ENCODE assay signal across 40 mouse cellular contexts in genomic region chr16:89425310-89425709, GRCm38 (mm10). TPM values are rescaled to one million over a fixed set of nuclear protein-coding genes. Genes with fewer than 3 reads are reported as not detected.
DNase-seq lines count a peak whose midpoint lies in the region; ATAC-seq lines count a peak whose summit lies in the region.
"Had no signal": no experiment of that assay in that cellular context is flagged by ENCODE, and none has a peak within 500 bp of the region (broad histone marks: within the 10 kb centered on the region; RNA-seq: fewer than 3 reads in every experiment).

No protein-coding gene starts in this region.

- H3K27me3 ChIP-seq in heart, embryonic 11.5 days (ENCODE audit: control insufficient read depth, insufficient read depth, low read length): no peaks in the 10 kb centered on the region
- H3K27me3 ChIP-seq in heart, embryonic 15.5 days: no peaks in the 10 kb centered on the region
- H3K27me3 ChIP-seq in hindbrain, embryonic 16.5 days (replicated peaks; ENCODE audit: control insufficient read depth, insufficient read depth, low read length): no peaks in the 10 kb centered on the region
- H3K27me3 ChIP-seq: CH12.LX; embryonic facial prominence, embryonic 13.5 days; hindbrain, embryonic 13.5 days; limb, embryonic 13.5 days had no signal

- H3K4me1 ChIP-seq in heart, embryonic 11.5 days (ENCODE audit: control insufficient read depth, insufficient read depth, low read length): no peaks in the 10 kb centered on the region
- peaks cover 3% of the 10 kb centered on the region; the same call in 1 of the 2 replicates for H3K4me1 ChIP-seq in heart, embryonic 15.5 days (replicated peaks)
- H3K4me1 ChIP-seq in hindbrain, embryonic 16.5 days (ENCODE audit: control insufficient read depth, insufficient read depth, low read depth, low read length): no peaks in the 10 kb centered on the region
- H3K4me1 ChIP-seq: embryonic facial prominence, embryonic 13.5 days; hindbrain, embryonic 13.5 days; limb, embryonic 13.5 days had no signal

- H3K9ac ChIP-seq in heart, embryonic 11.5 days (ENCODE audit: low read depth, low read length): no peak overlapping the region
- H3K9ac ChIP-seq in heart, embryonic 15.5 days: no peak overlapping the region
- no peak overlapping the region for H3K9ac ChIP-seq in hindbrain, embryonic 16.5 days (ENCODE audit: low read depth, low read length)
- H3K9ac ChIP-seq: embryonic facial prominence, embryonic 13.5 days; hindbrain, embryonic 13.5 days; limb, embryonic 13.5 days had no signal

- H3K4me2 ChIP-seq in heart, embryonic 11.5 days: no peak overlapping the region
- H3K4me2 ChIP-seq in heart, embryonic 15.5 days: no peak overlapping the region
- no peak overlapping the region for H3K4me2 ChIP-seq in hindbrain, embryonic 16.5 days (ENCODE audit: low read length)
- H3K4me2 ChIP-seq: embryonic facial prominence, embryonic 13.5 days; hindbrain, embryonic 13.5 days; limb, embryonic 13.5 days; liver, embryonic 11.5 days had no signal

- H3K9me3 ChIP-seq in heart, embryonic 11.5 days (replicated peaks; ENCODE audit: control insufficient read depth, low read length): no peaks in the 10 kb centered on the region
- no peaks in the 10 kb centered on the region for H3K9me3 ChIP-seq in heart, embryonic 15.5 days (replicated peaks)
- H3K9me3 ChIP-seq in hindbrain, embryonic 16.5 days (ENCODE audit: control insufficient read depth, low read length): peaks cover 5% of the 10 kb centered on the region
- H3K9me3 ChIP-seq: embryonic facial prominence, embryonic 13.5 days; hindbrain, embryonic 13.5 days had no signal

- no peak overlapping the region for H3K27ac ChIP-seq in heart, embryonic 11.5 days (ENCODE audit: low read depth, low read length)
- H3K27ac ChIP-seq in heart, embryonic 15.5 days: peak overlapping the region; percentile 51
- H3K27ac ChIP-seq in hindbrain, embryonic 16.5 days (ENCODE audit: low read depth, low read length): no peak overlapping the region
- H3K27ac ChIP-seq: embryonic facial prominence, embryonic 13.5 days; gastrocnemius, adult 2 months; hindbrain, embryonic 13.5 days; limb, embryonic 13.5 days had no signal

- WGBS in heart, embryonic 11.5 days (ENCODE audit: insufficient replicate concordance): 44% methylated on average over 5 of the region's 5 CpGs
- 30% methylated on average over 5 of the region's 5 CpGs for WGBS in heart, embryonic 15.5 days
- 96% methylated on average over 5 of the region's 5 CpGs for WGBS in hindbrain, embryonic 16.5 days

- ATAC-seq in heart, embryonic 11.5 days (replicated peaks; ENCODE audit: insufficient number of reproducible peaks, low FRiP score, low TSS enrichment): peak; percentile 76
- ATAC-seq in heart, embryonic 15.5 days (replicated peaks; ENCODE audit: insufficient number of reproducible peaks, insufficient read depth, low FRiP score, low read depth): peak; percentile 87
- ATAC-seq in hindbrain, embryonic 16.5 days: no peak
- ATAC-seq: forebrain, embryonic 16.5 days; intestine, postnatal 0 days had no signal

- no peak overlapping the region for H3K4me3 ChIP-seq in heart, embryonic 11.5 days (ENCODE audit: low read depth, low read length)
- no peak overlapping the region for H3K4me3 ChIP-seq in heart, embryonic 15.5 days
- H3K4me3 ChIP-seq in hindbrain, embryonic 16.5 days (ENCODE audit: low read length): no peak overlapping the region
- H3K4me3 ChIP-seq: embryonic facial prominence, embryonic 13.5 days; erythroblast, embryonic 14.5 days; gastrocnemius, adult 2 months; hindbrain, embryonic 13.5 days; limb, embryonic 13.5 days had no signal

- H3K36me3 ChIP-seq in heart, embryonic 11.5 days (ENCODE audit: control insufficient read depth, insufficient read depth, low read length): no peaks in the 10 kb centered on the region
- H3K36me3 ChIP-seq in heart, embryonic 15.5 days: no peaks in the 10 kb centered on the region
- no peaks in the 10 kb centered on the region for H3K36me3 ChIP-seq in hindbrain, embryonic 16.5 days (ENCODE audit: control insufficient read depth, insufficient read depth, low read length)
- H3K36me3 ChIP-seq: embryonic facial prominence, embryonic 13.5 days; hindbrain, embryonic 13.5 days; limb, embryonic 13.5 days had no signal

- peak; percentile 5 for DNase-seq in embryo, embryonic 10 days (ENCODE audit: low spot score)
- DNase-seq in embryo, embryonic 11 days: no peak
- DNase-seq in heart, adult 11 months: no peak
- DNase-seq in left cerebral cortex, adult 18-20 months (ENCODE audit: low spot score in 2 of 2): no peak
- DNase-seq: adrenal gland, adult 8-10 months; cerebellum, adult 8-10 months; cerebellum, postnatal 25 days; gastrocnemius, adult 2 months; gastrocnemius, postnatal 36 days; kidney, adult 9 months; kidney, postnatal 10 days; layer of hippocampus, adult 9-11 months; midbrain, embryonic 14.5 days; retina, postnatal 1 day; right cerebral cortex, postnatal 25 days; thymus, postnatal 14 days had no signal

RNA-seq across cellular contexts. Expression of gene Krtap6-2, which starts 5.4 kb away (rescaled TPM):
- not detected in 2 replicates for polyA plus RNA-seq in heart, embryonic 11.5 days (2014; fragmentation: Nextera tagmentation; extraction: Ambion mirVana)
- polyA plus RNA-seq in heart, embryonic 15.5 days (2015; fragmentation: Nextera tagmentation; extraction: Ambion mirVana): not detected in 2 replicates
- not detected for total RNA-seq in left cerebral cortex, adult 18-20 months (2021)
- polyA plus RNA-seq in hindbrain, embryonic 16.5 days (2015; fragmentation: Nextera tagmentation; extraction: Ambion mirVana): not detected in 2 replicates
- total RNA-seq: adrenal gland, adult 8-10 months; adrenal gland, postnatal 4 days; CH12.LX; ES-E14; gastrocnemius, adult 2 months; gastrocnemius, postnatal 36 days; heart, postnatal 14 days; left cerebral cortex, postnatal 36 days; monocyte, adult 5-6 weeks had no signal
- polyA plus RNA-seq: C2C12; embryonic facial prominence, embryonic 13.5 days; erythroblast, embryonic 14.5 days; forebrain, embryonic 11.5 days; forebrain, embryonic 16.5 days; hindbrain, embryonic 13.5 days; intestine, postnatal 0 days; large intestine, adult 2 months; limb, embryonic 13.5 days; liver, embryonic 11.5 days; liver, embryonic 16.5 days; lung, embryonic 16.5 days; midbrain, embryonic 14.5 days; neural tube, embryonic 14.5 days; stomach, embryonic 16.5 days; urinary bladder, adult 2 months had no signal

RNA-seq across cellular contexts. Expression of gene Krtap21-1, which starts 21.6 kb away (rescaled TPM):
- not detected in 2 replicates for polyA plus RNA-seq in heart, embryonic 11.5 days (2014; fragmentation: Nextera tagmentation; extraction: Ambion mirVana)
- polyA plus RNA-seq in heart, embryonic 15.5 days (2015; fragmentation: Nextera tagmentation; extraction: Ambion mirVana): not detected in 2 replicates
- total RNA-seq in left cerebral cortex, adult 18-20 months (2021): not detected
- not detected in 2 replicates for polyA plus RNA-seq in hindbrain, embryonic 16.5 days (2015; fragmentation: Nextera tagmentation; extraction: Ambion mirVana)
- total RNA-seq: adrenal gland, adult 8-10 months; adrenal gland, postnatal 4 days; CH12.LX; ES-E14; gastrocnemius, adult 2 months; gastrocnemius, postnatal 36 days; heart, postnatal 14 days; left cerebral cortex, postnatal 36 days; monocyte, adult 5-6 weeks had no signal
- polyA plus RNA-seq: C2C12; embryonic facial prominence, embryonic 13.5 days; erythroblast, embryonic 14.5 days; forebrain, embryonic 11.5 days; forebrain, embryonic 16.5 days; hindbrain, embryonic 13.5 days; intestine, postnatal 0 days; large intestine, adult 2 months; limb, embryonic 13.5 days; liver, embryonic 11.5 days; liver, embryonic 16.5 days; lung, embryonic 16.5 days; midbrain, embryonic 14.5 days; neural tube, embryonic 14.5 days; stomach, embryonic 16.5 days; urinary bladder, adult 2 months had no signal
